Mouse (Mus musculus) neural tube, embryonic 14.5 days (tissue): Measurements from ENCODE around the gene Hemk1. TPM values are rescaled to one million over a fixed set of nuclear protein-coding genes. Genes with fewer than 3 reads are reported as not detected.

Experiments used
- ATAC-seq: fragments of 200-750 bp; cut with Nextera tagmentation; 2 replicates; pipeline ENCODE4 v1.8.0; 2017; ENCODE audit warnings: low read depth, mild to moderate bottlenecking, moderate TSS enrichment, moderate library complexity
- H3K27ac ChIP-seq: fragments of 300-500 bp; sonication (generic); 2 replicates; pipeline ENCODE4 v1.5.1; 2014; ENCODE audit warnings: low read depth, mild to moderate bottlenecking, control low read depth, low read length, moderate library complexity, mixed read lengths
- H3K27me3 ChIP-seq: fragments of 300-500 bp; sonication (generic); 2 replicates; pipeline ENCODE4 v1.6.1; 2014; ENCODE audit warnings: low read length; ENCODE audit not compliant: control insufficient read depth, insufficient read depth
- H3K36me3 ChIP-seq: fragments of 300-500 bp; sonication (generic); 2 replicates; pipeline ENCODE4 v1.6.1; 2014; ENCODE audit warnings: low read length, mixed read lengths; ENCODE audit not compliant: control insufficient read depth, insufficient read depth
- H3K4me1 ChIP-seq: fragments of 300-500 bp; sonication (generic); 2 replicates; pipeline ENCODE4 v1.6.1; 2014; ENCODE audit warnings: low read length; ENCODE audit not compliant: control insufficient read depth, insufficient read depth
- H3K4me2 ChIP-seq: fragments of 300-500 bp; sonication (generic); 2 replicates; pipeline ENCODE4 v1.6.1; 2014; ENCODE audit warnings: mild to moderate bottlenecking, low read depth, low read length, control low read depth
- H3K4me3 ChIP-seq: fragments of 300-500 bp; sonication (generic); 2 replicates; pipeline ENCODE4 v1.5.1; 2014; ENCODE audit warnings: low read depth, low read length, control low read depth, mixed read lengths
- H3K9ac ChIP-seq: fragments of 300-500 bp; sonication (generic); replicated peaks from 2 replicates; pipeline ENCODE4 v1.6.1; 2014; ENCODE audit warnings: low read depth, mild to moderate bottlenecking, control low read depth, low read length, mixed read lengths
- H3K9me3 ChIP-seq: fragments of 300-500 bp; sonication (generic); 2 replicates; pipeline ENCODE4 v1.6.1; 2016; ENCODE audit warnings: low read length; ENCODE audit not compliant: control insufficient read depth
- WGBS: fragments of 180-500 bp; shearing (Covaris S2); extraction: QIAGEN DNeasy Blood & Tissue Kit; methylation state at CpG from one replicate; pipeline ENCODE4 v1.1.7; 2014; 5-methylcytosine and 5-hydroxymethylcytosine counted together
- polyA plus RNA-seq: library from polyadenylated mRNA; unstranded; fragments of >200 nt; fragmentation: Nextera tagmentation; extraction: Ambion mirVana; gene quantifications from 2 replicates; pipeline ENCODE4 v1.2.1, GENCODE M21; 2014

Hemk1 gene
- polyA plus RNA-seq, 1 experiment from 2014 or later: 20.1 TPM

- no peaks in the 10 kb centered on the region for H3K27me3 ChIP-seq
- WGBS: 15% methylated on average over 5 of the region's 5 CpGs
- H3K4me2 ChIP-seq: no peak overlapping the region
These were observed 2.2 kb downstream of the Hemk1 start for GRCm38 (mm10) chr9:107335909-107336308.

GRCm38 (mm10) chr9:107335046-107335445, 3.1 kb downstream of the Hemk1 start:
- no peaks in the 10 kb centered on the region for H3K27me3 ChIP-seq
- 0 out of 2 replicates have a peak, but pooled peaks cover 6% of the 10 kb centered on the region for H3K36me3 ChIP-seq
- ATAC-seq: no peak
- H3K4me3 ChIP-seq: no peak overlapping the region
- H3K9me3 ChIP-seq: no peaks in the 10 kb centered on the region
- H3K4me1 ChIP-seq: peaks cover 16% of the 10 kb centered on the region
- no peak overlapping the region for H3K9ac ChIP-seq
- H3K27ac ChIP-seq: no peak overlapping the region
- no peak overlapping the region for H3K4me2 ChIP-seq
- 89% methylated on average over 5 of the region's 5 CpGs for WGBS

More at GRCm38 (mm10) chr9:107335909-107336308, 2.2 kb downstream of the Hemk1 start:
- H3K4me3 ChIP-seq: no peak overlapping the region
- H3K9ac ChIP-seq: no peak overlapping the region
- no peaks in the 10 kb centered on the region for H3K9me3 ChIP-seq
- H3K27ac ChIP-seq: no peak overlapping the region
- no peak for ATAC-seq
- 0 out of 2 replicates have a peak, but pooled peaks cover 6% of the 10 kb centered on the region for H3K36me3 ChIP-seq
- peaks cover 17% of the 10 kb centered on the region for H3K4me1 ChIP-seq

GRCm38 (mm10) chr9:107334356-107334755, 3.8 kb downstream of the Hemk1 start:
- Histone ChIP-seq H3K9me3 (no peaks in the 10 kb centered on the region), H3K4me2 (no peak overlapping the region), H3K27ac (no peak overlapping the region), H3K9ac (no peak overlapping the region), H3K4me1 (peaks cover 11% of the 10 kb centered on the region), H3K4me3 (no peak overlapping the region), H3K36me3 (0 out of 2 replicates have a peak, but pooled peaks cover 6% of the 10 kb centered on the region), H3K27me3 (no peaks in the 10 kb centered on the region)
- no peak for ATAC-seq
- WGBS: 86% methylated on average over 6 of the region's 6 CpGs

- 77% methylated on average over 2 of the region's 2 CpGs for WGBS
- no peak for ATAC-seq
- H3K36me3 ChIP-seq: 0 out of 2 replicates have a peak, but pooled peaks cover 6% of the 10 kb centered on the region
These were observed 4.5 kb downstream of the Hemk1 start for GRCm38 (mm10) chr9:107333686-107334085.

GRCm38 (mm10) chr9:107330791-107331190, 7.4 kb downstream of the Hemk1 start:
- 79% methylated on average over 6 of the region's 6 CpGs for WGBS

More at GRCm38 (mm10) chr9:107333686-107334085, 4.5 kb downstream of the Hemk1 start:
- H3K27me3 ChIP-seq: no peaks in the 10 kb centered on the region
- no peaks in the 10 kb centered on the region for H3K9me3 ChIP-seq
- no peak overlapping the region for H3K9ac ChIP-seq
- no peak overlapping the region for H3K4me2 ChIP-seq
- H3K27ac ChIP-seq: no peak overlapping the region
- no peak overlapping the region for H3K4me3 ChIP-seq
- H3K4me1 ChIP-seq: peaks cover 8% of the 10 kb centered on the region

GRCm38 (mm10) chr9:107327879-107328620, 10.1 kb downstream of the Hemk1 start:
- Histone ChIP-seq H3K27ac (no peak overlapping the region), H3K9ac (no peak overlapping the region), H3K27me3 (no peaks in the 10 kb centered on the region), H3K9me3 (no peaks in the 10 kb centered on the region), H3K4me1 (no peaks in the 10 kb centered on the region), H3K4me2 (no peak overlapping the region), H3K4me3 (no peak overlapping the region), H3K36me3 (0 out of 2 replicates have a peak, but pooled peaks cover 6% of the 10 kb centered on the region)
- no peak for ATAC-seq
- 90% methylated on average over 16 of the region's 16 CpGs for WGBS

More at GRCm38 (mm10) chr9:107330791-107331190, 7.4 kb downstream of the Hemk1 start:
- Histone ChIP-seq H3K4me3 (no peak overlapping the region), H3K4me2 (no peak overlapping the region), H3K36me3 (0 out of 2 replicates have a peak, but pooled peaks cover 6% of the 10 kb centered on the region), H3K9ac (no peak overlapping the region), H3K9me3 (no peaks in the 10 kb centered on the region), H3K27ac (no peak overlapping the region), H3K4me1 (no peaks in the 10 kb centered on the region), H3K27me3 (no peaks in the 10 kb centered on the region)
- ATAC-seq: no peak

- H3K27ac ChIP-seq: no peak overlapping the region
- no peak overlapping the region for H3K9ac ChIP-seq
- H3K9me3 ChIP-seq: no peaks in the 10 kb centered on the region
- no peaks in the 10 kb centered on the region for H3K36me3 ChIP-seq
- no peak overlapping the region for H3K4me3 ChIP-seq
- no peaks in the 10 kb centered on the region for H3K27me3 ChIP-seq
- no peaks in the 10 kb centered on the region for H3K4me1 ChIP-seq
- 92% methylated on average over 7 of the region's 7 CpGs for WGBS
- no peak overlapping the region for H3K4me2 ChIP-seq
- ATAC-seq: no peak
These were observed 12.2 kb downstream of the Hemk1 start for GRCm38 (mm10) chr9:107325904-107326303.

GRCm38 (mm10) chr9:107324799-107325561, 13.2 kb downstream of the Hemk1 start:
- H3K9ac ChIP-seq: no peak overlapping the region
- 65% methylated on average over 4 of the region's 4 CpGs for WGBS
- no peak overlapping the region for H3K4me3 ChIP-seq
- no peaks in the 10 kb centered on the region for H3K27me3 ChIP-seq
- no peak for ATAC-seq
- H3K27ac ChIP-seq: no peak overlapping the region
- no peaks in the 10 kb centered on the region for H3K9me3 ChIP-seq
- H3K4me1 ChIP-seq: no peaks in the 10 kb centered on the region
- H3K4me2 ChIP-seq: no peak overlapping the region
- H3K36me3 ChIP-seq: no peaks in the 10 kb centered on the region

- Histone ChIP-seq H3K4me1 (no peaks in the 10 kb centered on the region), H3K4me2 (no peak overlapping the region), H3K27ac (no peak overlapping the region), H3K36me3 (no peaks in the 10 kb centered on the region), H3K9me3 (no peaks in the 10 kb centered on the region), H3K27me3 (no peaks in the 10 kb centered on the region), H3K9ac (no peak overlapping the region), H3K4me3 (no peak overlapping the region)
- no peak for ATAC-seq
- 64% methylated on average over 6 of the region's 6 CpGs for WGBS
These were observed 14.6 kb downstream of the Hemk1 start for GRCm38 (mm10) chr9:107323558-107323957.
